8 mouse cellular contexts compared by ENCODE assay signal in the genomic region with DNA sequence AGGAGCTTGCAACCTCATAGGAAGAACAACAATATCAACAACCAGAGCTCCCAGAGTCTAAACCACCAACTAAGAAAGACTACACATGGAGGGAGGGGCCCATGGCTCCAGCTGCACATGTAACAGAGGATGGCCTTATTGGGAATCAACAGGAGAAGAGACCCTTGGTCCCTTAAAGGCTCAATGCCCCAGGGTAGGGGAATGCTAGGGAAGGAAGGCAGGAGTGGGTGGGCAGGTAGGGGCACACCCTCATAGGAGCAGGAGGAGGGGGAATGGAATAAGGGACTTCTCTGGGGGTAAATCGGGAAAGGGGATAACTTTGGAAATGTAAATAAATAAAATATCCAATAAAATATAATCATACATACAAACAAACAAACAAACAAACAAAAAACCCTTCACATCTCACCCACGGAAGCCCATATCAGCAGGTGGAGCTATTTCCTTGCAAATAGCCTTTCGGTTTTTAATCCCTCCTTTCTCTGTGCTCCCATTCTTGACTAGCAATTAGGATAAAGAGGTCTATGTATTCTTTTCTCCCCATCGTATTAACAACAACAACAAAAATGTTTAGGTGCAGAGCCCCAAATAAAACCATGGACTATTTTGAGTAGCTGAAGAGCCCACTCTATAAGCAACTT. TPM values are rescaled to one million over a fixed set of nuclear protein-coding genes. Genes with fewer than 3 reads are reported as not detected.
DNase-seq lines count a peak whose midpoint lies in the region; ATAC-seq and TF ChIP-seq lines count a peak whose summit lies in the region.

No protein-coding gene starts in this region.

- H3K4me2 ChIP-seq in embryonic facial prominence, embryonic 13.5 days = no peak overlapping the region
- H3K4me2 ChIP-seq in kidney, postnatal 0 days (ENCODE audit: low read length) = no peak overlapping the region

- H3K27ac ChIP-seq in kidney, adult 2 months (ENCODE audit: insufficient read depth, low read depth, low read length) = no peak overlapping the region
- H3K27ac ChIP-seq in embryonic facial prominence, embryonic 13.5 days = 0 out of 2 replicates have a peak overlapping the region, but pooled peaks have one; percentile 12
- no peak overlapping the region for H3K27ac ChIP-seq in kidney, postnatal 0 days

- no peak overlapping the region for H3K9ac ChIP-seq in embryonic facial prominence, embryonic 13.5 days
- no peak overlapping the region for H3K9ac ChIP-seq in kidney, postnatal 0 days (ENCODE audit: low read depth, low read length)

- ATAC-seq in embryonic facial prominence, embryonic 13.5 days (ENCODE audit: insufficient number of reproducible peaks, insufficient read depth, low FRiP score, low TSS enrichment, low read depth) = no peak
- peak; percentile 25; the same call in 1 of the 2 replicates for ATAC-seq in kidney, postnatal 0 days (replicated peaks; ENCODE audit: low FRiP score, low read depth)
- ATAC-seq in inflammation-experienced regulatory T-cells, adult 6 months = no peak

- DNase-seq in kidney, adult 2 months = peak; percentile 20
- DNase-seq in kidney, adult 8-10 months = no peak
- DNase-seq in NIH3T3 (ENCODE audit: low read depth) = peak; percentile 81
- DNase-seq in kidney, postnatal 0 days (ENCODE audit: low spot score) = peak; percentile 73
- peak; percentile 55 for DNase-seq in retina, embryonic 14.5 days (ENCODE audit: low spot score)
- no peak for DNase-seq in ovary, postnatal 14 days (ENCODE audit: low spot score)

- no peaks in the 10 kb centered on the region for H3K27me3 ChIP-seq in kidney, adult 2 months (replicated peaks; ENCODE audit: control insufficient read depth, insufficient read depth, low read length)
- H3K27me3 ChIP-seq in embryonic facial prominence, embryonic 13.5 days = no peaks in the 10 kb centered on the region
- no peaks in the 10 kb centered on the region for H3K27me3 ChIP-seq in kidney, postnatal 0 days (ENCODE audit: insufficient read depth, low read length)

- no peak for TF ChIP-seq POLR2A in kidney, adult 2 months (IDR thresholded peaks at IDR 0.05; ENCODE audit: low read depth, low read length)

- H3K9me3 ChIP-seq in embryonic facial prominence, embryonic 13.5 days = no peaks in the 10 kb centered on the region; the same call in 1 of the 2 replicates
- no peaks in the 10 kb centered on the region for H3K9me3 ChIP-seq in kidney, postnatal 0 days (replicated peaks; ENCODE audit: low read length)

- no peaks in the 10 kb centered on the region for H3K36me3 ChIP-seq in kidney, adult 2 months (ENCODE audit: control insufficient read depth, insufficient read depth, low read length)
- no peaks in the 10 kb centered on the region for H3K36me3 ChIP-seq in embryonic facial prominence, embryonic 13.5 days
- no peaks in the 10 kb centered on the region for H3K36me3 ChIP-seq in kidney, postnatal 0 days (ENCODE audit: insufficient read depth, low read length)

- no peaks in the 10 kb centered on the region for H3K4me1 ChIP-seq in kidney, adult 2 months (ENCODE audit: control insufficient read depth, insufficient read depth, low read length)
- peaks cover 14% of the 10 kb centered on the region for H3K4me1 ChIP-seq in embryonic facial prominence, embryonic 13.5 days
- H3K4me1 ChIP-seq in kidney, postnatal 0 days (replicated peaks; ENCODE audit: insufficient read depth, low read length) = no peaks in the 10 kb centered on the region

- H3K4me3 ChIP-seq in kidney, adult 2 months (ENCODE audit: insufficient read depth, low read depth, low read length) = no peak overlapping the region
- H3K4me3 ChIP-seq in embryonic facial prominence, embryonic 13.5 days = no peak overlapping the region
- no peak overlapping the region for H3K4me3 ChIP-seq in kidney, postnatal 0 days (replicated peaks; ENCODE audit: low read depth, low read length)

- 0 out of 2 replicates have a peak, but pooled peaks have one; percentile 6 for TF ChIP-seq CTCF in kidney, adult 2 months (conservative IDR thresholded peaks at IDR 0.05; ENCODE audit: insufficient read depth, insufficient read length, low read depth, low read length)
- peak; percentile 73 for TF ChIP-seq CTCF in kidney, postnatal 0 days (IDR thresholded peaks at IDR 0.05; ENCODE audit: low read depth)

- 54% methylated on average over 4 of the region's 4 CpGs for WGBS in kidney, adult 2 months
- WGBS in embryonic facial prominence, embryonic 13.5 days = 38% methylated on average over 4 of the region's 4 CpGs
- 57% methylated on average over 4 of the region's 4 CpGs for WGBS in kidney, postnatal 0 days

RNA-seq across cellular contexts. Expression of gene Tmx1, which starts 42.5 kb away (rescaled TPM):
- 7.8 and 13.2 TPM in 2 replicates for polyA plus RNA-seq in kidney, adult 2 months (2012; rRNA removed)
- 93.2 and 105 TPM in 2 replicates for polyA plus RNA-seq in embryonic facial prominence, embryonic 13.5 days (2015; fragmentation: Nextera tagmentation; extraction: Ambion mirVana)
- 93.4 and 108 TPM in 2 replicates for polyA plus RNA-seq in kidney, postnatal 0 days (2015; fragmentation: Nextera tagmentation; extraction: Ambion mirVana)
- polyA plus RNA-seq in inflammation-experienced regulatory T-cells, adult 6 months (2017; shearing (Covaris generic)) = 100 to 1,000 TPM; 114 to 126 (median 125) TPM

Comparison
In these comparisons a context has a peak if more than half of its experiments do, and no peak if none do; other contexts are left out.
1. DNase-seq: peak in kidney, adult 2 months (single experiment), NIH3T3 (single experiment), kidney, postnatal 0 days (single experiment) and retina, embryonic 14.5 days (single experiment); none in kidney, adult 8-10 months (0 of 2) and ovary, postnatal 14 days (single experiment).